Mouse (Mus musculus) myocyte (in vitro differentiated cells): ENCODE measurements around the gene Qrich2.

Source experiments
- E2F4 ChIP-seq: IDR thresholded peaks from one replicate; pipeline ENCODE4 v1.6.1; 2011; ENCODE audit warnings: mild to moderate bottlenecking, control low read depth, moderate library complexity; ENCODE audit not compliant: insufficient read depth
- MAX ChIP-seq: IDR thresholded peaks from one replicate; pipeline ENCODE4 v1.6.1; 2011; ENCODE audit warnings: low read depth, mild to moderate bottlenecking, control low read depth
- POLR2A ChIP-seq: IDR thresholded peaks from one replicate; pipeline ENCODE4 v1.6.1; 2011; ENCODE audit warnings: low read depth, mild to moderate bottlenecking, control low read depth, moderate library complexity; ENCODE audit not compliant: insufficient read length

DNA sequence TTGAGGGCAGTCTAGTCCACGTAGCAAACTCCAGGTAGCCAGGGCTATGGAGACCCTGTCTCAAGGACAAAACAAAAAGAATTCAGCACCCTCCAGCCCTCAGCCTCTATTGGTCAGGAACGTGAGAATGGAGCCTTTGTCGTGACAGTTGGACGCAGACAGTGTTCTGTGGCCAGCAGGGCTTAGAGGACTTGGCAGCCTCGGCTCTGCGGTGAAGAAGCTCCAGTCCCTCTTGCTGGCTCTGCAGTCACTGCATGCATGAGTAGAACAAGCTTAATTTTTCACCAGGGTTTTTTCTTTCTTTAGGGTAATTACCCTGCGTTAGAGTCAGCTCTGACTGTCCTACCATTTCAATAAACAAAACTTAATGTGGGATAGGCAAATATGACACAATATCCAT, 15.7 kb upstream of the Qrich2 start:
- TF ChIP-seq POLR2A (no peak), E2F4 (no peak), MAX (no peak)
